Mouse (Mus musculus) MEL-GATA-1-ER (cell line): ENCODE data around the gene Cfap20.

ENCODE experiments used
- DNase-seq: peaks from one replicate; pipeline ENCODE4 v3.0.0-alpha.2; 2012; ENCODE audit warnings: low read depth; ENCODE audit errors: extremely low read depth

Gene Cfap20

GRCm38 (mm10) chr8:95374429-95374828 lies 60.2 kb downstream of the Cfap20 start:
- no peak for DNase-seq

DNA sequence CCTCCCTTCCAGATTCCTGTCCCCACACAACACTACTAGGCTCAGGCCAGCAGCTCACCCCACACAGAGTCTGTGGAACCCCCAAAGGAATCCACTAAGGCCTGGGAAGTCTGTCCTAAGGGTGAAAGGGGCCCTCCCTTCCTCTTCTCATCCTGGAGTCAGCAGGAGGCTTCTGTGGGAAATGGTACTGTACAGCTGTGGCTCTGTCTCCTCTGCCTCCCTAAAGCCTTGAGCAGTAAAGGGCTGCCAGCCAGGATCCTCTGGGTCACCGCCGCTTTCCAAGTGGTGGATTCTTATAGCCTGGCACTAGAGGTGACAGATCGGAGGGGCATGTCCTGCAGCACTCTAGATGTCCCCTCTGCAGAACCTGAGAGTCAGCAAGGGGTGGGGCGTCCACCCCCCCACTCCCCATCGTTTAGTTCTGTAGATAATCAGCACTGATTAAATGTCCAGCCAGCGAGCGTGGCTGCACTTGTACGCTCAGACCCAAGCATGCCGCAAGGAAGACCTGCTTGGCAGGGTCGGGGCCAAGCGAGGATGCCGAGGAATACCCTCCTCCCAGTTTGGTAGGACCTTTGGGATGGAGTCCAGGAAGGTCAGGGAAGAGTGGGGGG lies 61.2 kb downstream of the Cfap20 start:
- DNase-seq = no peak
